Mouse (Mus musculus) liver, embryonic 14.5 days (tissue): Measurements from ENCODE around the gene Nr5a1. TPM values are rescaled to one million over a fixed set of nuclear protein-coding genes. Genes with fewer than 3 reads are reported as not detected.

ENCODE experiments used
- ATAC-seq: fragments of 200-750 bp; cut with Nextera tagmentation; 2 replicates; pipeline ENCODE4 v1.8.0; 2017; ENCODE audit warnings: moderate number of reproducible peaks, mild to moderate bottlenecking, moderate library complexity; ENCODE audit not compliant: insufficient read depth
- DNase-seq, 3 experiments: peaks; one replicate each; pipeline ENCODE4 v3.0.0-alpha.2; 2012 to 2013; ENCODE audit warnings: low read depth in 3 of 3, low spot score in 3 of 3
- H3K27ac ChIP-seq: fragments of 300-500 bp; sonication (generic); 2 replicates; pipeline ENCODE4 v1.5.1; 2014; ENCODE audit warnings: moderate library complexity, mild to moderate bottlenecking, control low read depth, inconsistent platforms
- H3K27me3 ChIP-seq: fragments of 300-500 bp; sonication (generic); 2 replicates; pipeline ENCODE4 v1.6.1; 2014; ENCODE audit warnings: mild to moderate bottlenecking, low read length, moderate library complexity; ENCODE audit not compliant: control insufficient read depth, insufficient read depth
- H3K36me3 ChIP-seq: fragments of 300-500 bp; sonication (generic); replicated peaks from 2 replicates; pipeline ENCODE4 v1.6.1; 2014; ENCODE audit warnings: low read depth; ENCODE audit not compliant: control insufficient read depth, insufficient read depth
- H3K4me1 ChIP-seq, 2 experiments: fragments of 200-500 bp in 1 of 2; fragments of 300-500 bp in 1 of 2; sonication (generic) in 1 of 2; replicated peaks; 2 replicates each; pipeline ENCODE4 v1.6.1; 2012 to 2014; ENCODE audit warnings: antibody characterized with exemption in 1 of 2, inconsistent platforms in 1 of 2, low read length in 1 of 2; ENCODE audit not compliant: control insufficient read depth in 2 of 2, insufficient read depth in 2 of 2
- H3K4me2 ChIP-seq: fragments of 300-500 bp; sonication (generic); 2 replicates; pipeline ENCODE4 v1.6.1; 2014; ENCODE audit warnings: low read depth, mild to moderate bottlenecking, control low read depth, moderate library complexity
- H3K4me3 ChIP-seq, 2 experiments: fragments of 200-500 bp in 1 of 2; fragments of 300-500 bp in 1 of 2; sonication (generic) in 1 of 2; 2 replicates each; pipeline ENCODE4 v1.5.1; 2012 to 2014; ENCODE audit warnings: low read depth in 2 of 2, low read length in 2 of 2, mild to moderate bottlenecking in 2 of 2, control low read depth in 1 of 2, inconsistent platforms in 1 of 2, moderate library complexity in 1 of 2; ENCODE audit not compliant: insufficient read depth in 1 of 2
- H3K9ac ChIP-seq: fragments of 300-500 bp; sonication (generic); replicated peaks from 2 replicates; pipeline ENCODE4 v1.6.1; 2014; ENCODE audit warnings: mild to moderate bottlenecking, control low read depth, moderate library complexity
- H3K9me3 ChIP-seq: fragments of 300-500 bp; sonication (generic); 2 replicates; pipeline ENCODE4 v1.6.1; 2016; ENCODE audit warnings: low read length, mixed read lengths; ENCODE audit not compliant: control insufficient read depth
- CTCF ChIP-seq: IDR thresholded peaks from 2 replicates; pipeline ENCODE4 v1.5.1; 2016; ENCODE audit warnings: antibody characterized with exemption, low read depth, control low read depth
- EP300 ChIP-seq: IDR thresholded peaks from 2 replicates; pipeline ENCODE4 v1.6.1; 2016; ENCODE audit warnings: antibody characterized with exemption, low read depth
- WGBS: fragments of 180-500 bp; shearing (Covaris S2); extraction: QIAGEN DNeasy Blood & Tissue Kit; methylation state at CpG from one replicate; pipeline ENCODE4 v1.1.7; 2014; ENCODE audit not compliant: insufficient replicate concordance; 5-methylcytosine and 5-hydroxymethylcytosine counted together
- polyA plus RNA-seq, 2 experiments: library from polyadenylated mRNA; depleted of rRNA in 1 of 2; stranded (reverse) in 1 of 2; unstranded in 1 of 2; fragments of >200 nt; fragmentation: Nextera tagmentation in 1 of 2; extraction: Ambion mirVana in 1 of 2; gene quantifications; 2 replicates each; pipeline versions ENCODE4 v1.2.1 to v1.2.3; 2012 to 2014

The Nr5a1 gene
- polyA plus RNA-seq, 2 experiments = not detected

DNA sequence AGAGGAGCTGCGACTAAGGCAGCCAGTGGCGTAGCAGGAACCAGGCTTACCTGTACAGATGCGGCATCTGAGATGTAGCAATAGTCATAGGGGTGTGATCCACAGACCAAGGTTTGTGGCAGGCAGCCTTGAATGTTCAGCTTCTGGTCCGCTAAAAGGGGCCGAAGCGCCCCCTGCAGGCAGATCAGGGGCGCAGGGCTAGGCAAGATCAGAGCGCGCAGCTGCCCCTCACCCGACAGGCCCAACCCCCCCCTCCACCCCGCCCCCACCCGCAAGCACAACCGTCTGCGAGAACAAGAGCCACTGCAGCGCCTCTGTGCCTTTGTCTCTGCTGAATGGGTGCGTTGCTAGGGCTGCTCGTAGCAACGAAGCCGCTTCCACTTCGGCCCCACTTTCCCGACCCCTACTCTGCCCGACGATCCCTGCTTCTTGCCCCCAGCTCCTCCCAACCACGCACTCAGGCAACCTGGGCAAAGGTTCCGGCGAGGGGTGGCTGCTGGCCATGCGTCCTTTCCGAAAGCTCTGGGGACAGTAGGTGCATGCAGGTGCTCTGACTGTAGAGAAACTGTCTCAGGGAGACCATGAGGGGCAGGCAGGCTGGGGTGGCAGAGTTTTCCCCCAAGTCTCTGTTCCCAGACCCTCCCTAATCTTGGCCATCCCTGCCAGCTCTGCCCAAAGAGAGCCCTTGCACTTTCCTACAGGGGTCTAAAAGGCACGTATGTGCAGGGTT lies 25.4 kb downstream of the Nr5a1 start:
- Histone ChIP-seq H3K4me1 (0 out of 4 replicates have a peak, but pooled peaks cover 0 to 2% of the 10 kb centered on the region in 2 experiments), H3K27ac (no peak overlapping the region), H3K4me3 (no peak overlapping the region), H3K4me2 (peak overlapping the region; percentile 52), H3K36me3 (no peaks in the 10 kb centered on the region), H3K9me3 (no peaks in the 10 kb centered on the region), H3K27me3 (no peaks in the 10 kb centered on the region; the same call in 1 of the 2 replicates), H3K9ac (no peak overlapping the region)
- no peak for ATAC-seq
- no peak for DNase-seq
- no peak for TF ChIP-seq EP300
- peak; percentile 76 for TF ChIP-seq CTCF
- 4% methylated on average over 29 of the region's 29 CpGs for WGBS

DNA sequence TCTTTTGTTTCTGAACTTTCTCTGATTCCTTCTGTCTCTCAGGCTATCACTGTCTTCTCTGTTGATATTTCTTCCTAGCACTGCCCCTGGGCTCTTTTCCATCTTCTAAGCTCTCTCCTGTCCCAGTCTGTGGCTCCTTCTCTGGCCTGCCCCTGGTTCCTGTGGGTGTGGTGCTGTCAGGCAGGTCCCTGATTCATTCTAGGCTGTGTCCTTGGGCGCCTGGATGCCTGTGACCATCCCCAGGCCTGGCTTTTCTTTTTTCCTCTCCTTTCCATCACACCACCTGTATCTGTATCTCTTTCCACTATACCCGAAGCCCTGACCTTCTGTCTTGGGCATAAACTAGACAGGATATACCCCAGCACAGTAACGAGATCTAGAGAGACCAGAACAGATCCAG lies 28.6 kb downstream of the Nr5a1 start:
- WGBS = 37% methylated on average over 3 of the region's 3 CpGs
- Histone ChIP-seq H3K4me3 (no peak overlapping the region), H3K36me3 (no peaks in the 10 kb centered on the region), H3K9me3 (no peaks in the 10 kb centered on the region), H3K4me1 (peaks cover 0 to 9% of the 10 kb centered on the region in 2 experiments; a peak in 2 of 4 replicates), H3K4me2 (no peak overlapping the region), H3K27ac (no peak overlapping the region), H3K27me3 (no peaks in the 10 kb centered on the region; the same call in 1 of the 2 replicates), H3K9ac (no peak overlapping the region)
- DNase-seq (no peak), ATAC-seq (no peak)
- TF ChIP-seq EP300 (no peak), CTCF (no peak)

GRCm38 (mm10) chr2:38683083-38683482 lies 31.3 kb downstream of the Nr5a1 start:
- TF ChIP-seq CTCF = no peak
- no peak for TF ChIP-seq EP300

GRCm38 (mm10) chr2:38682209-38682608 lies 32.1 kb downstream of the Nr5a1 start:
- Histone ChIP-seq H3K27ac (no peak overlapping the region), H3K4me2 (no peak overlapping the region), H3K9me3 (no peaks in the 10 kb centered on the region), H3K36me3 (no peaks in the 10 kb centered on the region), H3K4me3 (no peak overlapping the region), H3K4me1 (peaks cover 0 to 7% of the 10 kb centered on the region in 2 experiments; a peak in 2 of 4 replicates), H3K27me3 (no peaks in the 10 kb centered on the region), H3K9ac (no peak overlapping the region)
- ATAC-seq = no peak
- 78% methylated on average over 5 of the region's 5 CpGs for WGBS
- no peak for TF ChIP-seq EP300
- no peak for TF ChIP-seq CTCF
- no peak for DNase-seq

More at GRCm38 (mm10) chr2:38683083-38683482, 31.3 kb downstream of the Nr5a1 start:
- no peak overlapping the region for H3K9ac ChIP-seq
- no peaks in the 10 kb centered on the region for H3K36me3 ChIP-seq
- no peaks in the 10 kb centered on the region for H3K27me3 ChIP-seq
- peaks cover 0 to 7% of the 10 kb centered on the region in 2 experiments; a peak in 2 of 4 replicates for H3K4me1 ChIP-seq
- H3K9me3 ChIP-seq = no peaks in the 10 kb centered on the region
- H3K4me2 ChIP-seq = no peak overlapping the region
- no peak overlapping the region for H3K4me3 ChIP-seq
- H3K27ac ChIP-seq = no peak overlapping the region
- ATAC-seq (peak; percentile 72), DNase-seq (no peak)
- WGBS = 16% methylated on average over 5 of the region's 5 CpGs

- Histone ChIP-seq H3K9ac (no peak overlapping the region), H3K4me3 (no peak overlapping the region), H3K9me3 (no peaks in the 10 kb centered on the region), H3K4me1 (peaks cover 0 to 7% of the 10 kb centered on the region in 2 experiments; a peak in 2 of 4 replicates), H3K36me3 (no peaks in the 10 kb centered on the region), H3K27ac (no peak overlapping the region), H3K27me3 (no peaks in the 10 kb centered on the region), H3K4me2 (no peak overlapping the region)
- ATAC-seq (no peak), DNase-seq (no peak)
- no peak for TF ChIP-seq EP300
- no peak for TF ChIP-seq CTCF
These were observed 35.4 kb downstream of the Nr5a1 start for GRCm38 (mm10) chr2:38678947-38679346.
